Mouse (Mus musculus): ENCODE data around the gene Tax1bp1. TPM values are rescaled to one million over a fixed set of nuclear protein-coding genes. Genes with fewer than 3 reads are reported as not detected.

Tax1bp1 gene
- polyA plus RNA-seq, 1 experiment from 2014 or later: 141 TPM

- Histone ChIP-seq H3K4me1 (0 out of 2 replicates have a peak, but pooled peaks cover 7% of the 10 kb centered on the region), H3K27me3 (replicated peaks) (no peaks in the 10 kb centered on the region), H3K4me3 (replicated peaks) (no peak overlapping the region), H3K27ac (replicated peaks) (no peak overlapping the region), H3K9ac (replicated peaks) (no peak overlapping the region), H3K36me3 (no peaks in the 10 kb centered on the region), H3K4me2 (no peak overlapping the region), H3K9me3 (replicated peaks) (no peaks in the 10 kb centered on the region)
- no peak for ATAC-seq (ENCODE audit: low FRiP score)
- 81% methylated on average over 8 of the region's 8 CpGs for WGBS
Observed at GRCm38 (mm10) chr6:52777034-52777433, 63.5 kb downstream of the Tax1bp1 start.

- no peak overlapping the region for H3K4me3 ChIP-seq (replicated peaks)
- H3K9ac ChIP-seq (replicated peaks): no peak overlapping the region
- H3K9me3 ChIP-seq (replicated peaks): no peaks in the 10 kb centered on the region
- H3K36me3 ChIP-seq: no peaks in the 10 kb centered on the region
- 0 out of 2 replicates have a peak, but pooled peaks cover 7% of the 10 kb centered on the region for H3K4me1 ChIP-seq
- ATAC-seq (ENCODE audit: low FRiP score): no peak
- H3K4me2 ChIP-seq: no peak overlapping the region
- no peaks in the 10 kb centered on the region for H3K27me3 ChIP-seq (replicated peaks)
- no peak overlapping the region for H3K27ac ChIP-seq (replicated peaks)
- 62% methylated on average over 5 of the region's 5 CpGs for WGBS
Observed at GRCm38 (mm10) chr6:52778523-52778922, 65.0 kb downstream of the Tax1bp1 start.

GRCm38 (mm10) chr6:52779546-52779945, 66.0 kb downstream of the Tax1bp1 start:
- 72% methylated on average over 5 of the region's 5 CpGs for WGBS
- ATAC-seq (ENCODE audit: low FRiP score): no peak
- no peaks in the 10 kb centered on the region for H3K9me3 ChIP-seq (replicated peaks)
- H3K27ac ChIP-seq (replicated peaks): no peak overlapping the region
- H3K4me1 ChIP-seq: 0 out of 2 replicates have a peak, but pooled peaks cover 7% of the 10 kb centered on the region
- H3K27me3 ChIP-seq (replicated peaks): no peaks in the 10 kb centered on the region
- H3K4me3 ChIP-seq (replicated peaks): no peak overlapping the region
- H3K36me3 ChIP-seq: no peaks in the 10 kb centered on the region
- no peak overlapping the region for H3K4me2 ChIP-seq
- no peak overlapping the region for H3K9ac ChIP-seq (replicated peaks)

- WGBS: 71% methylated on average over 10 of the region's 10 CpGs
Observed at GRCm38 (mm10) chr6:52790316-52790715, 76.8 kb downstream of the Tax1bp1 start.

DNA sequence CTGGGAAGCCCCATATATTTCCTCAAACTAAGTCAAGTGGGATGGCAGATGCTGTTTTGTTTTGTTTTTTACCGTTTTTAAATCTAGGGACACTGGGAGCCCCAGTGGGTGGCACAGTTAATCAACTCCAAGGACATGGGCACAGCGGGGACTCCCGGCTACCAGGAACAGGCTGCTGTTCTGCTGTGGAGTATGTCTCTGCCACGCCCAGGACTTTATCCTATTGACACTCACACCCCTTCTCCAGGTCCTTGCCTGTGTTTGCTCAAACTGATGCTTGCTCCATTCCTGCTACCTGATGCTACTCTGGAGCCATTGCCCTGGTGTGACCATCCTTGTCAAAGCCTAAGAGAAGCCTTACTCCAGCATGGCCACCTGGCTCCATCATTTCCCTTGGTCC, 77.3 kb downstream of the Tax1bp1 start:
- Histone ChIP-seq H3K4me2 (no peak overlapping the region), H3K9me3 (replicated peaks) (no peaks in the 10 kb centered on the region), H3K4me1 (peaks cover 36% of the 10 kb centered on the region), H3K27ac (replicated peaks) (no peak overlapping the region), H3K4me3 (replicated peaks) (no peak overlapping the region), H3K27me3 (replicated peaks) (no peaks in the 10 kb centered on the region), H3K9ac (replicated peaks) (no peak overlapping the region), H3K36me3 (no peaks in the 10 kb centered on the region)
- WGBS: 74% methylated on average over 4 of the region's 4 CpGs
- ATAC-seq (ENCODE audit: low FRiP score): no peak

More at GRCm38 (mm10) chr6:52790316-52790715, 76.8 kb downstream of the Tax1bp1 start:
- no peak overlapping the region for H3K27ac ChIP-seq (replicated peaks)
- H3K27me3 ChIP-seq (replicated peaks): no peaks in the 10 kb centered on the region
- peaks cover 31% of the 10 kb centered on the region for H3K4me1 ChIP-seq
- H3K4me2 ChIP-seq: no peak overlapping the region
- no peak for ATAC-seq (ENCODE audit: low FRiP score)
- no peaks in the 10 kb centered on the region for H3K36me3 ChIP-seq
- H3K4me3 ChIP-seq (replicated peaks): no peak overlapping the region
- no peaks in the 10 kb centered on the region for H3K9me3 ChIP-seq (replicated peaks)
- no peak overlapping the region for H3K9ac ChIP-seq (replicated peaks)

- peaks cover 52% of the 10 kb centered on the region for H3K4me1 ChIP-seq
- no peak overlapping the region for H3K27ac ChIP-seq (replicated peaks)
- WGBS: 89% methylated on average over 3 of the region's 3 CpGs
- H3K36me3 ChIP-seq: no peaks in the 10 kb centered on the region
- H3K27me3 ChIP-seq (replicated peaks): no peaks in the 10 kb centered on the region
- ATAC-seq (ENCODE audit: low FRiP score): no peak
- H3K4me3 ChIP-seq (replicated peaks): no peak overlapping the region
- H3K4me2 ChIP-seq: no peak overlapping the region
- no peak overlapping the region for H3K9ac ChIP-seq (replicated peaks)
- H3K9me3 ChIP-seq (replicated peaks): no peaks in the 10 kb centered on the region
Observed at GRCm38 (mm10) chr6:52792455-52792854, 78.9 kb downstream of the Tax1bp1 start.

DNA sequence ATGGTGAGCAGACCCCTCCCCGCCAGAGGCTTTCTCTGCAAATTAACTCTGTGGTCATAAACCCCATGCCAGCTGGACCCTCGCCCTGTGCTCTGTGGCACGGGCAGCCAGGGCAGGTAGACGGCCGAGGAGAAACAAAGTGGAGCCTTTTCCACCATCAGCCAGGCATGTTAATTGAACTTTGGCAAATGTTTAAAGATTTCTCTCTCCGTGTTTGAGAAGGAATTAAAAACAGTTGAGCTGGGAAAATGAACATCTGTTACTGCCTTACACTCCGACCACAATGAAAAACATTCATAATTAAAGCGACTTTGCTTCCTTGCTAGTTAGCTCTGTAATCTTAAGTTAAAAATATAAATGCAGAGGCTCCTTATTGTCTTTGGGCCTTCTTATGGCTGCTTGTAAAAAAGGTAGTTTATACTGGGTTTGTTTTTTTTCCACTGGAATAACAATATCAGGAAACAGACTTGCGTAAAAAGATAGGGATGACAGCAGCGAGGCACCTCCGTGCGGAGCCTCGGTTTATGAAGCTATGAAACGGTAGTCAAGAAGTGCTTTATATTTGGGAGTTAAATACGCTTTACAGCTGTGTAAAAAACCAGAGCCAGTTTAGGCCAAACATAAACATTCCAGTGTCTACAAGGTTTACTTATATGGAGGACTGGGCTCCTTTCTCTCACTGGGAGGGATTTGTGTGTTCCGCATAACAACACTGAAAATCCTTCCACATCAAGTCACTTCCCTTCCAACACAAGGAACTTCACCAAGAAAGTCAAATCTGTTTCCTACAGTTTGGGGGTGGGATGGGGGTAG, 81.7 kb downstream of the Tax1bp1 start:
- ATAC-seq (ENCODE audit: low FRiP score): no peak
- H3K36me3 ChIP-seq: no peaks in the 10 kb centered on the region
- no peak overlapping the region for H3K4me3 ChIP-seq (replicated peaks)
- H3K4me2 ChIP-seq: no peak overlapping the region
- no peaks in the 10 kb centered on the region for H3K9me3 ChIP-seq (replicated peaks)
- WGBS: 45% methylated on average over 16 of the region's 16 CpGs
- H3K27ac ChIP-seq (replicated peaks): peak overlapping the region; percentile 24; the same call in 1 of the 2 replicates
- no peak overlapping the region for H3K9ac ChIP-seq (replicated peaks)
- H3K27me3 ChIP-seq (replicated peaks): no peaks in the 10 kb centered on the region
- H3K4me1 ChIP-seq: peaks cover 42% of the 10 kb centered on the region

- Histone ChIP-seq H3K9me3 (replicated peaks) (no peaks in the 10 kb centered on the region), H3K27ac (replicated peaks) (peak overlapping the region; percentile 2; the same call in 1 of the 2 replicates), H3K4me3 (replicated peaks) (no peak overlapping the region), H3K4me1 (peaks cover 40% of the 10 kb centered on the region), H3K36me3 (no peaks in the 10 kb centered on the region), H3K27me3 (replicated peaks) (no peaks in the 10 kb centered on the region), H3K9ac (replicated peaks) (no peak overlapping the region), H3K4me2 (no peak overlapping the region)
- peak; percentile 36; the same call in 1 of the 2 replicates for ATAC-seq (ENCODE audit: low FRiP score)
- 57% methylated on average over 9 of the region's 9 CpGs for WGBS
Observed at GRCm38 (mm10) chr6:52796035-52796598, 82.6 kb downstream of the Tax1bp1 start.

DNA sequence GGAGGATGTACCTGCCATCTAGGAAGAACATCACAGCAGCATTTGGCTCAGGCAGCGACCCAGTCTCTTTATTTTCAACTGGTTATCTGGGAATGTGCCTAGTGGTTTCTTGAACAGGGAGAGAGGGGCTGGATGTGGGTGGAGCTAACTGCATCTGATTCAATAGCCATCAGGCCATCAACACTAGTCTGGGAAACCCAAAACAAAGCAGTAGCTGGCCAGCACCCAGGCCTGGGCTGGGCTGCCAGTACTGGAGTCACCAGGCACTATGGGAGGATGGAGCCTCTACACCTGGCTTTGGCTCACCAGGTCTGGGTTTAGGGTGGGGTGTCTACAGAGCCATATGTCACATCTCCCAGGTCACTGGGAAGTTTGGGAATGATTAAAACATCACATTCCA, 83.2 kb downstream of the Tax1bp1 start:
- ATAC-seq (ENCODE audit: low FRiP score): no peak
- H3K9ac ChIP-seq (replicated peaks): no peak overlapping the region
- no peak overlapping the region for H3K4me2 ChIP-seq
- H3K4me1 ChIP-seq: peaks cover 40% of the 10 kb centered on the region
- H3K4me3 ChIP-seq (replicated peaks): no peak overlapping the region
- peak overlapping the region; percentile 2; the same call in 1 of the 2 replicates for H3K27ac ChIP-seq (replicated peaks)
- no peaks in the 10 kb centered on the region for H3K36me3 ChIP-seq
- WGBS: 45% methylated on average over 1 of the region's 1 CpGs
- H3K9me3 ChIP-seq (replicated peaks): no peaks in the 10 kb centered on the region
- H3K27me3 ChIP-seq (replicated peaks): no peaks in the 10 kb centered on the region

DNA sequence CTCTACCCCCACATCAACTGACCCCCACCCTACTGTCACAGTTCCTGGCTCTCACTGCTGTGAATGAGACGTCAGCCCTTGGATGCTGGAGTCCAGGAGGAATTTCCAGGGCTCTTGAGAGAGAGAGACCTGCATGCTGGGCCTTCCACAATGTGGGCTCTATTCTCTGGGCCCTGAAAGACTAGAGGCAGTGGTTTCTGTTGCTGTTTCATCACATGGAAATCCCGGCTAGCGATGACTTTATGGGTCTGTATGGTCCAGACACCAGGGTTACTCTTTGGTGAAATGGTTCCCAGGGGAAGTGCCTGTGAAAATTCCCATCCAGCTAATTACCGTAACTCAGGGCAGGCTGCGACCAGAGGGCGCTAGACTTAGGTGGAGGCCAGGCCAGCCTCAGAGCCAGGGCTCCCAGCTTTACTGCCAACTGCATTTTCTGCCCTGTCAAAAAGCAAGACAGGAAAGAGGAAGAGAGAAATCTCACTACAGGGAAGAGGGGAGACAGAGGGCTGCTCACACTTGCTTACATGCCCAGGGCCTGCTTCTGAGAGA, 83.8 kb downstream of the Tax1bp1 start:
- H3K4me1 ChIP-seq: peaks cover 40% of the 10 kb centered on the region
- no peaks in the 10 kb centered on the region for H3K36me3 ChIP-seq
- ATAC-seq (ENCODE audit: low FRiP score): no peak
- H3K9me3 ChIP-seq (replicated peaks): no peaks in the 10 kb centered on the region
- H3K4me3 ChIP-seq (replicated peaks): no peak overlapping the region
- no peak overlapping the region for H3K27ac ChIP-seq (replicated peaks)
- H3K4me2 ChIP-seq: no peak overlapping the region
- H3K9ac ChIP-seq (replicated peaks): no peak overlapping the region
- H3K27me3 ChIP-seq (replicated peaks): no peaks in the 10 kb centered on the region
- 29% methylated on average over 6 of the region's 6 CpGs for WGBS

- H3K36me3 ChIP-seq: no peaks in the 10 kb centered on the region
- no peak for ATAC-seq (ENCODE audit: low FRiP score)
- no peak overlapping the region for H3K9ac ChIP-seq (replicated peaks)
- no peaks in the 10 kb centered on the region for H3K27me3 ChIP-seq (replicated peaks)
- no peak overlapping the region for H3K4me3 ChIP-seq (replicated peaks)
- H3K4me1 ChIP-seq: peaks cover 9% of the 10 kb centered on the region
- 59% methylated on average over 9 of the region's 9 CpGs for WGBS
- H3K4me2 ChIP-seq: no peak overlapping the region
- no peaks in the 10 kb centered on the region for H3K9me3 ChIP-seq (replicated peaks)
- H3K27ac ChIP-seq (replicated peaks): no peak overlapping the region
Observed at GRCm38 (mm10) chr6:52802181-52802580, 88.7 kb downstream of the Tax1bp1 start.
